Mouse (Mus musculus) myocyte (in vitro differentiated cells): Measurements from ENCODE around the gene Ano8. TPM values are rescaled to one million over a fixed set of nuclear protein-coding genes. Genes with fewer than 3 reads are reported as not detected.
A peak's percentile ranks its signal among the peaks of the same experiment; 100 is the strongest.

Experiments
- H3K27me3 ChIP-seq: one replicate; pipeline ENCODE4 v1.6.1; 2011; ENCODE audit not compliant: control insufficient read depth, insufficient read depth, insufficient read length
- H3K36me3 ChIP-seq: one replicate; pipeline ENCODE4 v1.6.1; 2011; ENCODE audit not compliant: control insufficient read depth, insufficient read depth
- H3K4me2 ChIP-seq: one replicate; pipeline ENCODE4 v1.6.1; 2011; ENCODE audit warnings: low read depth, control low read depth
- H3K4me3 ChIP-seq: one replicate; pipeline ENCODE4 v1.5.1; 2011; ENCODE audit warnings: mild to moderate bottlenecking, control low read depth, moderate library complexity
- H3K79me2 ChIP-seq: one replicate; pipeline ENCODE4 v1.6.1; 2011; ENCODE audit not compliant: control insufficient read depth, insufficient read depth
- H3ac ChIP-seq: one replicate; pipeline ENCODE4 v1.6.1; 2011; ENCODE audit not compliant: control insufficient read depth, insufficient read length
- CEBPB ChIP-seq: IDR thresholded peaks from 2 replicates; pipeline ENCODE4 v1.6.1; 2011; ENCODE audit warnings: mild to moderate bottlenecking, moderate library complexity; ENCODE audit not compliant: poor library complexity, insufficient read depth, severe bottlenecking
- E2F4 ChIP-seq: IDR thresholded peaks from one replicate; pipeline ENCODE4 v1.6.1; 2011; ENCODE audit warnings: mild to moderate bottlenecking, control low read depth, moderate library complexity; ENCODE audit not compliant: insufficient read depth
- MAX ChIP-seq: IDR thresholded peaks from one replicate; pipeline ENCODE4 v1.6.1; 2011; ENCODE audit warnings: low read depth, mild to moderate bottlenecking, control low read depth
- MYOD1 ChIP-seq, 3 experiments: IDR thresholded peaks; one replicate each; pipeline ENCODE4 v1.6.1; 2011; ENCODE audit warnings: control low read depth in 2 of 3, low read depth in 2 of 3, mild to moderate bottlenecking in 2 of 3, moderate library complexity in 1 of 3; ENCODE audit not compliant: insufficient read length in 2 of 3, control insufficient read depth in 1 of 3
- MYOG ChIP-seq, 3 experiments: IDR thresholded peaks; one replicate each; pipeline ENCODE4 v1.6.1; 2011; ENCODE audit warnings: control low read depth in 2 of 3, low read depth in 2 of 3, mild to moderate bottlenecking in 2 of 3; ENCODE audit not compliant: insufficient read length in 2 of 3, control insufficient read depth in 1 of 3, insufficient read depth in 1 of 3
- POLR2A ChIP-seq: IDR thresholded peaks from one replicate; pipeline ENCODE4 v1.6.1; 2011; ENCODE audit warnings: low read depth, mild to moderate bottlenecking, control low read depth, moderate library complexity; ENCODE audit not compliant: insufficient read length
- POLR2AphosphoS2 ChIP-seq: IDR thresholded peaks from one replicate; pipeline ENCODE4 v1.6.1; 2011; ENCODE audit warnings: low read depth, control low read depth; ENCODE audit not compliant: insufficient read length
- REST ChIP-seq: IDR thresholded peaks from one replicate; pipeline ENCODE4 v1.6.1; 2011; ENCODE audit warnings: mild to moderate bottlenecking, control low read depth, moderate library complexity; ENCODE audit not compliant: insufficient read depth, insufficient read length
- SRF ChIP-seq: IDR thresholded peaks from one replicate; pipeline ENCODE4 v1.6.1; 2011; ENCODE audit warnings: low read depth; ENCODE audit not compliant: control insufficient read depth, insufficient read length
- TCF12 ChIP-seq: IDR thresholded peaks from one replicate; pipeline ENCODE4 v1.6.1; 2011; ENCODE audit warnings: mild to moderate bottlenecking, control low read depth; ENCODE audit not compliant: poor library complexity, insufficient read depth, severe bottlenecking
- TCF3 ChIP-seq: IDR thresholded peaks from one replicate; pipeline ENCODE4 v1.6.1; 2011; ENCODE audit warnings: low read depth, control low read depth; ENCODE audit not compliant: insufficient read length
- USF1 ChIP-seq: IDR thresholded peaks from one replicate; pipeline ENCODE4 v1.6.1; 2011; ENCODE audit warnings: low read depth, mild to moderate bottlenecking, control low read depth, moderate library complexity
- polyA plus RNA-seq: library from polyadenylated mRNA; unstranded; fragments of >200 nt; fragmentation: generic; extraction: Trizol; gene quantifications from one replicate; pipeline ENCODE4 v1.2.1, GENCODE M21; 2012; ENCODE audit warnings: missing spikeins

Gene Ano8
- polyA plus RNA-seq, 1 experiment, result 27.5 TPM

DNA sequence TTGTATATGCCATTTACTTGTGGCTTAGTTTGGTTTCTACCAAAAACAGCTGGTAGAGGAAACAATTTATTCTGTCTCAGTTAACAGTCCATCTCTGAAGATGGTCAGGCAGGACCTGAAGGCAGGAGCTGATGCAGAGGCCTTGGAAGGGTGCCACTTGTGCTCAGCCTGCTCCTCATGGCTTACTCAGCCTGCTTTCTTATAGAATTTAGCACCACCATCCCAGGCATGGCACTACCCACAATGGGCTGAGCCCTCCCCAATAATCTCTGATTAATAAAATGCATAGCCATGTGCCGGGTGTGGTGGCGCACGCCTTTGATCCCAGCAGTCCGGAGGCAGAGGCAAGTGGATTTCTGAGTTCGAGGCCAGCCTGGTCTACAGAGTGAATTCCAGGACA is 19.6 kb downstream of the Ano8 start:
- H3K4me2 ChIP-seq, result peak overlapping the region; percentile 87
- TF ChIP-seq POLR2A, result no peak
- TF ChIP-seq POLR2AphosphoS2, result no peak
- peaks cover 25% of the 10 kb centered on the region for H3K79me2 ChIP-seq
- H3K27me3 ChIP-seq, result no peaks in the 10 kb centered on the region
- no peaks in the 10 kb centered on the region for H3K36me3 ChIP-seq
- peak overlapping the region; percentile 45 for H3K4me3 ChIP-seq
- no peak overlapping the region for H3ac ChIP-seq

GRCm38 (mm10) chr8:71465733-71466132 is 20.0 kb downstream of the Ano8 start:
- peaks cover 22% of the 10 kb centered on the region for H3K79me2 ChIP-seq
- no peaks in the 10 kb centered on the region for H3K36me3 ChIP-seq
- no peaks in the 10 kb centered on the region for H3K27me3 ChIP-seq
- TF ChIP-seq REST (no peak), SRF (no peak), POLR2AphosphoS2 (no peak), E2F4 (no peak), MYOG (IDR thresholded peaks at IDR 0.05; ENCODE audit: control insufficient read depth in 1 of 3, insufficient read depth in 1 of 3, insufficient read length in 2 of 3, low read depth in 2 of 3) (no peak), USF1 (no peak), TCF12 (no peak), MAX (no peak), TCF3 (no peak), MYOD1 (IDR thresholded peaks at IDR 0.05; ENCODE audit: control insufficient read depth in 1 of 3, insufficient read length in 2 of 3, low read depth in 2 of 3) (no peak), CEBPB (no peak), POLR2A (no peak)
- peak overlapping the region; percentile 49 for H3ac ChIP-seq
- H3K4me2 ChIP-seq, result peak overlapping the region; percentile 87
- peak overlapping the region; percentile 45 for H3K4me3 ChIP-seq

DNA sequence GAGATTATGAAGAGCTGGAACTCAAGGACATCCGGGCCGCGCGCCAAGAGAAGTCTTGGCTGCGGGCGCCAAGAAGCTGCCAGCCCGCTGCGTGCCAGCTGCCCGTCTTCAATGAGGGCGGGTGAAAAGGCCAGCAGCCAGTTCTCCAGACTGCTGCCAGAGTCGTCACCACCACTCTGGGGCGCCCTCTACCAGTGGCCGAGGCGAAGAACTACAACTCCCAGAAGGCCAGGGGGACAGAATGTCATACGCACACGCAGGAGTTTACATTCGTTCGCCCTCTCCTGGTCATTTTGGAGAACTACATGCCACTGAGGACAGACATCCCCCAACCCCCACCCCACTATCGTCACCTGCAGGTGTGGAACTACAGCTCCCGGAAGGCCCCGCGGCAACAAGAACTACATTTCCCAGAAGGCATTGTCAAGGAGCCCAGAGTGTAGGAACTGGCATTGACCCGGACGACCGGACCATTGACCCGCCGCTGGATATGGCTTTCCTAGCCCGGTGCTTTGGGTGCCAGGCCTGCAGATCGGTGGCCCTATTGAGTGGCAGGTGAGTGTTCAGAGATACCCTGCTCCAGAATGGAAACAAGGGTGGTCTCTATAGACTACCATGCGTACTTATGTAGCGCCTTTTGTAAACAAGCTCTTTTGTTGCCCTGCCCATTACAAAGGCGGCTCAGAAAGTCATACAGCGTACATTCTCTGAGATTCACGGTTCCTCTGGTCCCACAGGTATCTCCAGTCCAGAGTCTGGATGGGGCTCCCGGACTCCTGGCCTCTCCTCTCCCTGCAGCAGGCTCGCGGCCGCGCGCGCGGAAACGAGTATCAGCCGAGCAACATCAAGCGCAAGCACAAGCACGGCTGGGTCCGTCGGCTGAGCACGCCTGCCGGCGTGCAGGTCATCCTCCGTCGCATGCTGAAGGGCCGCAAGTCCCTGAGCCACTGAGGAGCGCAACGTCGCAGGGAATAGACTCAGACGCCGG is 21.0 kb downstream of the Ano8 start, which contains the start of gene Mrpl34:
Gene Mrpl34, plus strand, starts transcription at position 447 of the 988 bp plus-strand sequence.
- no peaks in the 10 kb centered on the region for H3K27me3 ChIP-seq
- H3K36me3 ChIP-seq, result no peaks in the 10 kb centered on the region
- peak within 1 kb of the TSS; percentile 45 for H3K4me3 ChIP-seq
- peak; percentile 28 to 75 (median 57) for TF ChIP-seq MYOG (IDR thresholded peaks at IDR 0.05; ENCODE audit: control insufficient read depth in 1 of 3, insufficient read depth in 1 of 3, insufficient read length in 2 of 3, low read depth in 2 of 3)
- no peak for TF ChIP-seq USF1
- TF ChIP-seq E2F4, result no peak
- no peak for TF ChIP-seq REST
- TF ChIP-seq SRF, result peak; percentile 73
- TF ChIP-seq POLR2AphosphoS2, result peak; percentile 30
- peak in 2 of 3 experiments; percentile 40 to 77 for TF ChIP-seq MYOD1 (IDR thresholded peaks at IDR 0.05; ENCODE audit: control insufficient read depth in 1 of 3, insufficient read length in 2 of 3, low read depth in 2 of 3)
- peak; percentile 18 for TF ChIP-seq TCF3
- TF ChIP-seq TCF12, result peak; percentile 0
- peak; percentile 62 for TF ChIP-seq POLR2A
- no peak for TF ChIP-seq MAX
- H3K4me2 ChIP-seq, result peak within 1 kb of the TSS; percentile 98
- peaks cover 13% of the 10 kb centered on the region for H3K79me2 ChIP-seq
- H3ac ChIP-seq, result peak within 1 kb of the TSS; percentile 49

GRCm38 (mm10) chr8:71463188-71464033 is 22.4 kb downstream of the Ano8 start, which contains the start of gene Abhd8:
TSS of gene Abhd8 (minus strand) at chr8:71463655.
- Histone ChIP-seq H3K36me3 (no peaks in the 10 kb centered on the region), H3K4me2 (peak within 1 kb of the TSS; percentile 98), H3K79me2 (peaks cover 7% of the 10 kb centered on the region), H3K4me3 (peak within 1 kb of the TSS; percentile 45), H3ac (peak within 1 kb of the TSS; percentile 31), H3K27me3 (no peaks in the 10 kb centered on the region)
- TF ChIP-seq POLR2A (peak; percentile 82), CEBPB (no peak), MAX (no peak), TCF12 (no peak), SRF (peak; percentile 49), REST (no peak), MYOD1 (IDR thresholded peaks at IDR 0.05; ENCODE audit: control insufficient read depth in 1 of 3, insufficient read length in 2 of 3, low read depth in 2 of 3) (peak in 1 of 3 experiments; percentile 1), TCF3 (no peak), POLR2AphosphoS2 (peak; percentile 54), E2F4 (no peak), USF1 (no peak), MYOG (IDR thresholded peaks at IDR 0.05; ENCODE audit: control insufficient read depth in 1 of 3, insufficient read depth in 1 of 3, insufficient read length in 2 of 3, low read depth in 2 of 3) (no peak)
